Mouse (Mus musculus) cerebellum, adult 18-20 months (tissue): Measurements from ENCODE around the gene Chmp2b.

Source experiments
- DNase-seq, 2 experiments: peaks; one replicate each; pipeline ENCODE4 v3.0.0; 2021

Gene Chmp2b

GRCm38 (mm10) chr16:65561963-65562863 lies at the start of gene Chmp2b:
TSS of gene Chmp2b (minus strand) at chr16:65562726.
- peak; percentile 81 to 91 for DNase-seq

GRCm38 (mm10) chr16:65611678-65612077 lies 49.2 kb upstream of the Chmp2b start:
- DNase-seq, result no peak

GRCm38 (mm10) chr16:65600798-65601197 lies 38.3 kb upstream of the Chmp2b start:
- DNase-seq, result no peak

GRCm38 (mm10) chr16:65586111-65586865 lies 23.8 kb upstream of the Chmp2b start:
- DNase-seq, result no peak

- no peak for DNase-seq
Measured at GRCm38 (mm10) chr16:65585699-65586098, 23.2 kb upstream of the Chmp2b start.

- no peak for DNase-seq
Measured at GRCm38 (mm10) chr16:65577298-65578029, 14.9 kb upstream of the Chmp2b start.

- DNase-seq, result no peak
Measured at GRCm38 (mm10) chr16:65568853-65569252, 6.3 kb upstream of the Chmp2b start.

GRCm38 (mm10) chr16:65564951-65565350 lies 2.4 kb upstream of the Chmp2b start:
- no peak for DNase-seq

GRCm38 (mm10) chr16:65564306-65564705 lies 1.8 kb upstream of the Chmp2b start:
- peak; percentile 6 to 14 for DNase-seq

GRCm38 (mm10) chr16:65562864-65563206 lies 309 bp upstream of the Chmp2b start:
- DNase-seq, result no peak

GRCm38 (mm10) chr16:65560996-65561962 lies 1.2 kb downstream of the Chmp2b start:
- no peak for DNase-seq

GRCm38 (mm10) chr16:65559591-65559990 lies 2.9 kb downstream of the Chmp2b start:
- DNase-seq, result no peak

- no peak for DNase-seq
Measured at GRCm38 (mm10) chr16:65557369-65557768, 5.2 kb downstream of the Chmp2b start.

- DNase-seq, result no peak
Measured at GRCm38 (mm10) chr16:65554267-65554666, 8.3 kb downstream of the Chmp2b start.

GRCm38 (mm10) chr16:65550814-65551213 lies 11.7 kb downstream of the Chmp2b start:
- DNase-seq, result no peak

- no peak for DNase-seq
Measured at GRCm38 (mm10) chr16:65548960-65549359, 13.6 kb downstream of the Chmp2b start.

GRCm38 (mm10) chr16:65543676-65544293 lies 18.7 kb downstream of the Chmp2b start:
- no peak for DNase-seq

GRCm38 (mm10) chr16:65533315-65533999 lies 29.1 kb downstream of the Chmp2b start:
- peak; percentile 14 to 18 for DNase-seq

GRCm38 (mm10) chr16:65531663-65532062 lies 30.9 kb downstream of the Chmp2b start:
- peak; percentile 15 to 39 for DNase-seq

GRCm38 (mm10) chr16:65529589-65529988 lies 32.9 kb downstream of the Chmp2b start:
- no peak for DNase-seq

- DNase-seq, result no peak
Measured at GRCm38 (mm10) chr16:65526695-65527094, 35.8 kb downstream of the Chmp2b start.
